Mouse (Mus musculus): ENCODE results near the gene 1700009N14Rik. TPM values are rescaled to one million over a fixed set of nuclear protein-coding genes. Genes with fewer than 3 reads are reported as not detected.

The 1700009N14Rik gene
- not detected in 2 replicates for polyA plus RNA-seq (2012)

DNA sequence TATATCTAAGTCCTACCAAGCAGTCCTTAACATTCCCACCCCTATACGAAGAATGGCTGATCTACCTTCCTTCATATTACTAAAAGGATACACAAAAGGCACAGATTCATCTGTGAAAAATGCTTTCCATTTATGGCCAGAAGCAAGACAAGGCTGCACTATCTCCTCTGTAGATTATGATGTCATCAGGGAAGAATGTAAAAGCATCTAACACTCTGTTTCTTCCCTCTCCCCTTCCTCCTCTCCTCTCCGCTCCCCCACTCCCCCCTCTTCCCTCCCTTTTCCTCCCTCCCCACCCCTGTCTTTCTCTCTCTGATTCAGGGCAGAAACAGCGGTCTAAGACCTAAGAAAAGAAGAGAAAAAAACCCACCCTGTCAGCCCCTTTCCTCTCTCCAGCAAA, at the start of gene 1700009N14Rik:
1700009N14Rik (plus strand) TSS at position 227 of the 400 bp plus-strand sequence.
- no peak for TF ChIP-seq GATA1 (IDR thresholded peaks at IDR 0.05; ENCODE audit: low read length)

DNA sequence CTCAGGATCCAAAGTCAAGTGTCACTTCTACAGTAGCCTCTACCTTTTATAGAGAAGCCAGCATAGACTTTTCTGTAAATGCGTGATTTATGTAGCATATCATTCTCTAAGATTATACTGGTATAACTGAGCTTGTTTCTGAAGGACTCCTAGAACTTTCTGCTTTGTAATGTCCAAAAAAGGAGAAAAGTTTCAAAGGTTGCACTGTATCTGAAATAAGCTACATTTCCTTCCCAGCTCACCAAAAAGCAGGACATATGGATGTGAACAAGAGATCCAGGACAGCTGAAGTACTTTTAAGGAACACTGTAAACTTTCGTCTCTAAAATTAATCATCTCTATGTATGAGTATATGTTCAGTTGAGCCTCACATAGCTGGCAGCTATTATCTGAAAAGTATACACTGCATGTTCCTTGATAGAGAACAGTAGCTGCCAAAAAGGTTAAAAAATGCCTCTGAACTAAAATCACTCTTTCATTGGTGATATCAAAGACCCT, 12.2 kb upstream of the 1700009N14Rik start:
- TF ChIP-seq GATA1 (IDR thresholded peaks at IDR 0.05; ENCODE audit: low read length), result no peak

DNA sequence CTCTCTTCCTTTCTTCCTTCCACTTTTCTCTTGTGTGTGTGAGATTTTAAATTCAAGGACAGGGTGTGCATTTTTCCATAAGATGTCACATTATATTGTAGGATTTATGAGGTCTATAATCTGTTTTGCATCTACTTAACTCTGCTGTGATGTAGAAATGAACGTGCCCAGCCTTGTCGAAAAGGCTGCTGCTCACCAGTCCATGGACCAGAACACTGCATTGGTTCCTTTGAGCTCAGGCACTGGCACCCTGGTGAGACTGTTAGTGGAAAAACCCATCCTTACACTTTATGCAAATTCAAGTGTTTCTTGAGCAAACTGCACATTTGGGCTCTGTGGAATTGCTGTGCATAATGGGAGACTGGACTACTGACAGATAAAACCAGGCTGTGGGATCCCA, 24.2 kb downstream of the 1700009N14Rik start:
- TF ChIP-seq GATA1 (IDR thresholded peaks at IDR 0.05; ENCODE audit: low read length), result no peak

DNA sequence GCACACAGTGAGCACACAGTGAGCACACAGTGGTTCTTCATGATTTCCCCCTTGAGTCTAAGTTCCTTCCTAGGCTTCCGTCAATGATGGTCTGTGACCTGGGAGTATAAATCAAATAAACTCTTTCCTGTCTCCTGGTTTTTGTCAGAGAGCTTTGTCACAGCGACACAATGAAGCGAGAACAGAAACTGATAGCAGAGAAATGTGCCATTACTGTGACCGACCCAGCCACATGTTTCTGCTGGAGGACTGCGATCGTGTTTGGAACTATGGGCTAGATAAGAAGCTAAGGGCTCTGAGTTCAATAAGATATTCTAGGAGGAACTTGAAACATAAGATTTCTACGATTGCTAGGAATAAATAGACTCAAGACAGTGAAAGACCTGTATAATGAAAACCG, 36.3 kb downstream of the 1700009N14Rik start:
- TF ChIP-seq GATA1 (IDR thresholded peaks at IDR 0.05; ENCODE audit: low read length), result no peak

DNA sequence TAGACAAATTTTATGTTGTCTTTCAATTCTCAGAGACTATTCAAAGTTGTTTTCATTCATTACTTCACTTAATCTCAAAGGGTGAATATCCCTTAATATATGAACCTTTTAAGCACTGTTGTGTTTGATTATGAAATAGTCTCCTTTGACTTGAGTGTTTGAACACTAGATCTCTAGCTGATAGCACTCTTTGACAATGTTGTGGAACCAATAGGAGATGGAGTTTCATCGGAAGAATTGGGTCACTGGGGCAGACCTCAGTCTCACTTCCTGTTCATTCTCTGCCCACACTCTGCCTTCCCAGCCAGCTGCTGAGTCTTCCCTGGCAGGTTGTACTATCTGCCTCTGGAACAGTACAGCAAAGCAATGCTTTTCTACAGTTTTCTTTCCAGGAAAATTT, 43.5 kb downstream of the 1700009N14Rik start:
- no peak for TF ChIP-seq GATA1 (IDR thresholded peaks at IDR 0.05; ENCODE audit: low read length)

DNA sequence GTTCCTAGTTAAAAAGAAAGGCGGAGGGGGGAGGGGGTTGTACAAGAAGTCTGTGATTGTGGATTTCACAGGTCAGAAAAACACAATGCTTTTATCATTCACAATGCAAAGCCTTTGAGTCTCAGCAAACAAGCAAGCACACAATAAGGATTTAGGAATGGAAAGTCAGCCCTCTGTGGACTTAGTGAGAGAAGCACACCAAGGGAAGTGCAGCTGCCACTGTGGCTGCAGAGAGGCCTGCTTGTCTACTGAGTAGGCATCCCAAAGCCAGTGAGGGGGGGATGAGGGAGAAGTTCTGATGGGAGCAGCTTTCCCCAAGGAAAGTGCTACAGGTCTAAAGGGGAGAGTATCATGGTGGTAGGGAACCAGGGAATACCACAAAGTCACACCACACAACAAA, 45.8 kb downstream of the 1700009N14Rik start:
- no peak for TF ChIP-seq GATA1 (IDR thresholded peaks at IDR 0.05; ENCODE audit: low read length)

All from G1E-ER4 (cell line).